Mouse (Mus musculus) small intestine, adult 2 months (tissue): Measurements from ENCODE around the gene Pcgf3.
A peak's percentile ranks its signal among the peaks of the same experiment; 100 is the strongest.

ENCODE experiments used
- CTCF ChIP-seq: fragments of 200-500 bp; IDR thresholded peaks from 2 replicates; pipeline ENCODE4 v1.5.1; 2012; ENCODE audit warnings: low read depth, mild to moderate bottlenecking, control low read depth, inconsistent platforms, low read length, moderate library complexity, mixed read lengths; ENCODE audit not compliant: insufficient replicate concordance, insufficient read length; ENCODE audit errors: extremely low read depth
- POLR2A ChIP-seq: fragments of 200-500 bp; IDR thresholded peaks from 2 replicates; pipeline ENCODE4 v1.6.1; 2012; ENCODE audit warnings: low read depth, mild to moderate bottlenecking, control low read depth, inconsistent platforms, low read length, moderate library complexity

- TF ChIP-seq CTCF (no peak), POLR2A (peak; percentile 34; the same call in 1 of the 2 replicates)
Measured at GRCm38 (mm10) chr5:108462446-108462845, 1.4 kb downstream of the Pcgf3 start.
